Mouse (Mus musculus): ENCODE data around the gene Dlec1. TPM values are rescaled to one million over a fixed set of nuclear protein-coding genes. Genes with fewer than 3 reads are reported as not detected.
A peak's percentile ranks its signal among the peaks of the same experiment; 100 is the strongest.

Dlec1 gene
- polyA plus RNA-seq, 1 experiment: 4.6 TPM

- DNase-seq (ENCODE audit: extremely low spot score in 1 of 2, low spot score in 1 of 2): peak; percentile 39 to 81
These were observed 14.0 kb upstream of the Dlec1 start for GRCm38 (mm10) chr9:119088148-119088801.

DNA sequence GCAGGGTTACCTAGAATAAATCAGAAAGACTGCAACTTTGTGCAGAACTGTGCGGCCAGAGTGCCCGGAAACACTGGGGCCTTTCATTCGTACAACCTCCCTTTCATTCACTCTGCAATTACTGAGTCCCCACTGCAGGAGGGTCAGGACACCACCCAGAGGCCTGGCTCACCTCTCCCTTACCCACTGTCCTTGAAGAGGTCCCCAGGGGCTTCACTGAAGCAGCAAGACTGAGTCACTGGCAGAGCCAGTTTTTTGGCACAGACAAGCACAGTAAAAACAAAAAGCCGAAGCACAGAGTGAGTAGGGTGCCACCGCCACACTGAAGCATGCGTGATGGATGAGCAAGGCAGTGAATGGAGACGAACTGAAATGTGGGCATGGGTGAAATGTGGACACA, 12.8 kb upstream of the Dlec1 start:
- no peak for DNase-seq (ENCODE audit: extremely low spot score in 1 of 2, low spot score in 1 of 2)

- DNase-seq (ENCODE audit: extremely low spot score in 1 of 2, low spot score in 1 of 2): no peak
These were observed 11.8 kb upstream of the Dlec1 start for GRCm38 (mm10) chr9:119090462-119090861.

GRCm38 (mm10) chr9:119091581-119092310, 10.5 kb upstream of the Dlec1 start:
- DNase-seq (ENCODE audit: extremely low spot score in 1 of 2, low spot score in 1 of 2): no peak

GRCm38 (mm10) chr9:119092473-119093418, 9.5 kb upstream of the Dlec1 start:
- peak in 1 of 2 experiments; percentile 65 for DNase-seq (ENCODE audit: extremely low spot score in 1 of 2, low spot score in 1 of 2)

GRCm38 (mm10) chr9:119093419-119094295, 8.6 kb upstream of the Dlec1 start, which contains the start of gene Plcd1:
Plcd1 (minus strand) TSS chr9:119093502.
- peak; percentile 67 to 85 for DNase-seq (ENCODE audit: extremely low spot score in 1 of 2, low spot score in 1 of 2)

GRCm38 (mm10) chr9:119094462-119095109, 7.7 kb upstream of the Dlec1 start:
- DNase-seq (ENCODE audit: extremely low spot score in 1 of 2, low spot score in 1 of 2): no peak

DNA sequence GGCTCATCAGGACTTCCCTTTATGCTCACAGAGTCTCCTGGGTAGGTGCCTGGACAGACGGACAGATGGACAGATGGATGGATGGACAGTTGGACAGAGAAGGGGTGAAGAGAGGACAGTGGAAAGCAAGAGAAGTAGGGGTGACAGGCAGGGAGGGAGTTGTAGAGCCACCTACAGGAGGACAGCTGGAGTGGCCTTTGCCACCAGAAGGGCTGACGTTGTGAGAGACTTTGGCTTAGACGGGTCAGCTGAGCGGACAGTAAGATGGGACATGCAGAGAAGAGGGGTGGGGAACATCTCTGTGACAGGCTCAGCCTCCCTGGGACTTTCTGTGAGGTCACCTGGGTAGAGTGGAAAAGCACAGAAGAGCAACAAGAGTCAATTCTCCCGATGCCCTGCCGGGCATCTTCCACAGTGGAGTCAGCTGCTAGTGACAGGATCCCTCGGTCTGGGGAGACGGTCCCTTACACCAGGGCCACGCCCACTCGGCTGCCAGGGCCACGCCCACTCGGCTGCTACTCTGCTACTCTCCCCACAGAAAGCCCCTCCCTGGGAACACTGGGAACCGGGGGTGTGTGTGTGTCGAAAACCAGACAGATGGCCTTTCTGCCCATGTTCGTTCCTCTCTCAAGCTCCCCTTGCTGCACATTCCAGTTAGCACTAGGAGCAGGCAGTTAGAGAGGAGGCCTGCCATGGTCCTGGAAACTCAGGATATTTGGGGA, 1.9 kb upstream of the Dlec1 start:
- peak in 1 of 2 experiments; percentile 56 for DNase-seq (ENCODE audit: extremely low spot score in 1 of 2, low spot score in 1 of 2)

DNA sequence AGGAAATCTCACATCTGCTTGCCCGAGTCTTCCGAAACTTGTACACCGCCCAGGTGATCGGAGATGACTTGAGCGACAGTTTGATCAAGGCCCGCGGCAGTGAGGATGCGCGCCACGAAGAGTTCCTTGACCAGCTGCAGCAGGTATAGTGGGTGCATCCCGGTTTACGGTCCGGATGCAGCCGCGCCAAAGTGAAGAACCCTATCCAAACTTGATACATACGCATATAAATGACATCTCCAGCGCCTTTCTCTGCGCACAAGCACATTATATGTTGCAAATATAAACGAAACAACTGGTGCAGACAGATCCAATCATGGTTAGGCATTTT, 470 bp downstream of the Dlec1 start:
- no peak for DNase-seq (ENCODE audit: extremely low spot score in 1 of 2, low spot score in 1 of 2)

- DNase-seq (ENCODE audit: extremely low spot score in 1 of 2, low spot score in 1 of 2): no peak
These were observed 5.3 kb downstream of the Dlec1 start for GRCm38 (mm10) chr9:119107566-119107965.

GRCm38 (mm10) chr9:119109685-119110353, 7.5 kb downstream of the Dlec1 start:
- no peak for DNase-seq (ENCODE audit: extremely low spot score in 1 of 2, low spot score in 1 of 2)

DNA sequence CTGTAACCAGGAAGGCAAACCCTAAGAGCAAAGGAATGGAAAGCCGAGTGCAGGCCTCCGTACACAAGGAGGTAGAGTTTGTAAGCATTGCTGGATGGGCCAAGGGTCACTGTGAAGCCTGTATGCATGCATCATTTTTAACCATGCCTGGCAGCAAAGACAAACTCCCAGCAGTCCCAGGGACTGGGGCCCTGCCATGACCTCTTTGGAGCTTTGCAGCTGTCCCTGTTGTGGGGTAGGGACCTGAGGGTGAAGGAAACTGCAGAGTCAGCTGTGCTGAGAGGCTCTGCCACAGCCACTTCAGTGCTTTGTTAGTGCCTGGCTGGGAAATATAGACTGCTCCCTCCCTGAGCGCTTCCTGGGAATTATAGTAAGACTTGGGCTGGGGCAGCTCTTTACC, 8.4 kb downstream of the Dlec1 start:
- no peak for DNase-seq (ENCODE audit: extremely low spot score in 1 of 2, low spot score in 1 of 2)

GRCm38 (mm10) chr9:119114911-119115310, 12.6 kb downstream of the Dlec1 start:
- no peak for DNase-seq (ENCODE audit: extremely low spot score in 1 of 2, low spot score in 1 of 2)

DNA sequence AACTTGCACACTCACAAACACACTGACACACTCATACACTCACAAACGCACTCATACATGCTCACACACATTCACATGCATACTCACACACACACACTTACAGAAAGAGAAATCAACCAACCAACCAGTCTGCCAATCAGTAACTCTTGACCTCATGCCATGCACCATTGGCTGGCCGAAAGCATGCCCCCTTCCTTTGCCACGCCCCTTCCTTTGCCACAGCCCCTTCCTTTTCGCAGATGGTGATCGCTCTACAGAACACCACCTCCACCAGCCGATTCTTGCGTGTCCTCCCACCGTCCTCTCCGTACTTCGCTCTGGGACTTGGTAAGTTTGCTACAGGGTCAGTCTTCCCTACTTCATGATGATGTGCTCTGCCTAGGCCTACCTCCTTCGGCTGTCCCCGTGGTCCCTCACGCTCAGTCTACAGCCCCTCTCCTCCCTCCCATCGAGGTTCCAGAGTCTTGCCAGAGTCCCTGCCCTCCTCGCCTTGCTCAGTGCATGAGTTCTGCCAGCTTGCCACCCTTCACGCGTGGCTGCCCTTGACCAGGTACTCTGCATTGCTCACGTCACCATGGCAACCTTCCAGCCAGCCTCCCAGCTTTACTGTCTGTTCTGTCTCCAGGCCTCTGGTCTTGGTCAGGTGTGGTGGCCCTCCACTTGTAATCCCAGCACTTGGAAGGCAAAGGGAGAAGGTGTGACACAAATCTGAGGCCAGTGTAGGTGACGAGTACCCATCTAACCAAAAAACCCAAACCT, 17.3 kb downstream of the Dlec1 start:
- no peak for DNase-seq (ENCODE audit: extremely low spot score in 1 of 2, low spot score in 1 of 2)

GRCm38 (mm10) chr9:119120168-119120560, 17.9 kb downstream of the Dlec1 start:
- no peak for DNase-seq (ENCODE audit: extremely low spot score in 1 of 2, low spot score in 1 of 2)

DNA sequence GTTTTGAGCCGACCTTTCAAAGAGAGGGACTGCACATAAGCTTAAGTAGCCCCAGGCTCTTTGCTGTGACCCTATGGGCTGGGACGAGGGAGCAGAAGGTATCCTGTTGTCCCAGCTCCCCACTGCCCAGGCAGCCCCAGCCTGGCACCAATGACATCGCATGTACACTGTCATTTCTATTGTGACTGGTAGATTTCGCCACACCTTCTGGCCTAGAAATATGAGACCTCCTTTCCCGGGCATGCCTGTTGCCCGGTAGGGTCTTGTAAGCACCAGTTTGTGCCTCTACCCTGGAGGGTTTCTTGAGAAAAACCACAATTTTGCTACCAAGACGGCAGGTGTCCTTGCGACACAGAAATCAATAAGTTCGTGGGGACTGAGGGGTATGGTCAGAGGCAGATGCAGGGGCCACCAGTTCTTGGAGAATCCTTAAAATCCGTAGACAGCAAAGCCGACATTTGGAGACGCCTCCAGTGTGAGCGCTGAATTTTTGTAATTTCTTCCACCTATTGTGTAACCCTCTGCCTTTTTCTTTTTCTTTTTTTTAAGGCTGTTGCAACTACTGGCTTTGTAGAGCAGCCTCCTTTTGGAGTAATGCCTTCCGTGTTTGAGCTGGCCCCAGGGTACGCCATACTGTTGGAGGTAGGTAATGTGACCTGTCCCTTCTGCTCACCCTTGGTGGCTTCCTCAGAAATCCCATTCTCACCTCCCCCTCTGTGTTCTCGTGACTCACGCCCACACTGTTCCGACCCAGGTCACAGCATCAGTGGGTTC, 20.5 kb downstream of the Dlec1 start:
- DNase-seq (ENCODE audit: extremely low spot score in 1 of 2, low spot score in 1 of 2): no peak
